Mouse (Mus musculus): ENCODE data around the gene Wdr20.

- TF ChIP-seq POLR2A (IDR thresholded peaks at IDR 0.05; ENCODE audit: extremely low read depth, insufficient read depth, low read length) (no peak), CTCF (IDR thresholded peaks at IDR 0.05; ENCODE audit: extremely low read depth, insufficient read depth, low read length) (no peak)
Observed at GRCm38 (mm10) chr12:110750770-110751439, 13.2 kb downstream of the Wdr20 start.

All from cortical plate, adult 2 months (tissue).